Mouse (Mus musculus): ENCODE measurements around the gene Atf3. TPM values are rescaled to one million over a fixed set of nuclear protein-coding genes. Genes with fewer than 3 reads are reported as not detected.

The Atf3 gene
- polyA plus RNA-seq, 1 experiment from 2014 or later = 3.6 TPM

DNA sequence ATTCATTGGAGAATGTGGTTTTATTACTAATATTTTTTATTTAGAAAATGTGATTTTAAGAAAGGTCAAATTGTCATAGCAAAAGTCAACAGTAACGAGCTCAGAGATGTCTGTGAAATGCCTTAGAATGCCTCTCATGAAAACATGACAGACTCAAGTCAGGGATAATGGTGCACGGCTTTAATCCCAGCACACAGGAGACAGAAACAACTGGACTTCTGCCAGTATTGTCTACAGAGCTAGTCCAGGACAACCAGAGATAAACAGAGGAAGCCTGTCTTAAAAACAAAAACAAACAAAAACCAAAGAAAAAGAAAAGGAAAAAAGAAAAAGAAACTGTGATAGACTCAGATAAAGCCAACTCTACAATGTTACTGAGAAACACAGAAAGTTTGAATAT, 6.7 kb downstream of the Atf3 start:
- no peak overlapping the region for H3K4me2 ChIP-seq
- WGBS = 59% methylated on average over 2 of the region's 2 CpGs
- H3K4me1 ChIP-seq (replicated peaks; ENCODE audit: control insufficient read depth, insufficient read depth, low read length) = no peaks in the 10 kb centered on the region; the same call in 1 of the 2 replicates
- no peak for ATAC-seq (replicated peaks; ENCODE audit: low FRiP score)
- no peak overlapping the region for H3K4me3 ChIP-seq (ENCODE audit: low read depth, low read length)
- H3K27me3 ChIP-seq (replicated peaks; ENCODE audit: control insufficient read depth, insufficient read depth, low read length) = peaks cover 8% of the 10 kb centered on the region
- no peak overlapping the region for H3K27ac ChIP-seq (ENCODE audit: low read depth, low read length)
- no peaks in the 10 kb centered on the region for H3K36me3 ChIP-seq (ENCODE audit: control insufficient read depth, insufficient read depth, low read length)
- DNase-seq (ENCODE audit: low spot score) = no peak
- no peaks in the 10 kb centered on the region for H3K9me3 ChIP-seq (ENCODE audit: control insufficient read depth, low read length)
- H3K9ac ChIP-seq (ENCODE audit: low read depth, low read length) = no peak overlapping the region

DNA sequence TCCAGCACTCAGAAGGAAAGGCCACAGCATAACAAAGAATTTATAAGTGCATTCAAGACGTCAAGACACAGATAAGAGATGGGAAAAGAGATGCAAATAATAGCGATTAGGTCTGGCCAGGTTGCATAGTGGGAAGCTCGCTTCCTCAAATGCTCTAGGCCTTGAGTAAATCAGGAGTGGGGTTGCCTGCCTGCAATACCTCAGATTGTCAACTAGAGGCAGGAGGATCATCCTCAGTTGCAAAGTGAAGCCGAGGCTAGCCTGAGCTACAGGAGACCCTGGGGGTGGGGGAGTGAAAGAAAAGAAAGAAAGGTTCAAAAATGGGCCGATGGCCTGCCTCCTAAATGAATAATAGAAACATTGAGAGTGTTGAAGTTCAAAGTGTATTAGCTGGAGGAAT, 12.0 kb downstream of the Atf3 start:
- H3K4me3 ChIP-seq (ENCODE audit: low read depth, low read length) = no peak overlapping the region
- no peak overlapping the region for H3K4me2 ChIP-seq
- no peaks in the 10 kb centered on the region for H3K36me3 ChIP-seq (ENCODE audit: control insufficient read depth, insufficient read depth, low read length)
- DNase-seq (ENCODE audit: low spot score) (no peak), ATAC-seq (replicated peaks; ENCODE audit: low FRiP score) (no peak)
- no peaks in the 10 kb centered on the region for H3K4me1 ChIP-seq (replicated peaks; ENCODE audit: control insufficient read depth, insufficient read depth, low read length)
- H3K27me3 ChIP-seq (replicated peaks; ENCODE audit: control insufficient read depth, insufficient read depth, low read length) = no peaks in the 10 kb centered on the region; the same call in none of the 2 replicates
- no peak overlapping the region for H3K27ac ChIP-seq (ENCODE audit: low read depth, low read length)
- H3K9ac ChIP-seq (ENCODE audit: low read depth, low read length) = no peak overlapping the region
- no peaks in the 10 kb centered on the region for H3K9me3 ChIP-seq (ENCODE audit: control insufficient read depth, low read length)
- WGBS = 64% methylated on average over 5 of the region's 5 CpGs

DNA sequence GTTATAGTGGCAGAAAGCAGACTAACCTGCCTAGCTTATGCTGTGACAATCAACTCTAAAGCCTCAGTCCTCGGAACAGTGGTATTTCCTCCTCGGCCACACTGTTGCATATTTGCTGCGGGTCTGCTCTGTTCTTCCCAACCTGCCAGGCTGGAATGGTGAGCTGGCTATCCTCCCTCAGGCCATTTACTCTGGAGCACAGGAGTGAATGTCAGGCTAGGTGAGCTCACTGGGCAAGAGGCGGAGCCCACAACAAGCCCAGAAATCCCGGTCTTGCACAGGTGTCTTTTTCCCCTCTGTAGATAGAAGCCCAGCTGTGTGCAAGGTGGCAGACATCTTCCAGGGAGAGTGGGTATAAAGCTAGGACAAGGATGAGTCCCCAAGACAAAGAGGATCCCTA, 13.0 kb downstream of the Atf3 start:
- 58% methylated on average over 5 of the region's 5 CpGs for WGBS
- no peak overlapping the region for H3K9ac ChIP-seq (ENCODE audit: low read depth, low read length)

DNA sequence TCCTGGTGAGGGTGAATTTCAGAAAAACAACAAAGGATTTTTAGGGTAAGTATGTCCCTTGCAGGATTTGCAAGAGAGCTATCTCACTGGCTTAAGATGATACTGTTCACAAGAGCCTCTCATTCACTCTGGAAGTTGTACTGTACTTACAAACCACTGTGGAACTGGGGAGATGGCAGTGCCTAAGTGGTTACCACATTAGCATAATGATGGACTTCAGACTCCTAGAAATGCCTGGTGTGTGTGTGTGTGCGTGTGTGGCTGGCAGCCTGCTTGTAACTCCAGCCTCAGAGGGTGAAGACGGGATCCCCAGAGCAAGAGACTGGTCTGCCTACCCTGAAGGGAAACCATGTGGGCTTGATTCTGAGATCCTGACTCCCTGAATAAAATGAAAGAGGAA, 14.3 kb downstream of the Atf3 start:
- Histone ChIP-seq H3K4me3 (ENCODE audit: low read depth, low read length) (no peak overlapping the region), H3K4me2 (no peak overlapping the region), H3K9ac (ENCODE audit: low read depth, low read length) (no peak overlapping the region), H3K4me1 (replicated peaks; ENCODE audit: control insufficient read depth, insufficient read depth, low read length) (no peaks in the 10 kb centered on the region), H3K27ac (ENCODE audit: low read depth, low read length) (no peak overlapping the region), H3K36me3 (ENCODE audit: control insufficient read depth, insufficient read depth, low read length) (no peaks in the 10 kb centered on the region), H3K9me3 (ENCODE audit: control insufficient read depth, low read length) (no peaks in the 10 kb centered on the region), H3K27me3 (replicated peaks; ENCODE audit: control insufficient read depth, insufficient read depth, low read length) (no peaks in the 10 kb centered on the region; the same call in none of the 2 replicates)
- WGBS = 79% methylated on average over 2 of the region's 2 CpGs
- ATAC-seq (replicated peaks; ENCODE audit: low FRiP score) = no peak
- DNase-seq (ENCODE audit: low spot score) = no peak

More for the DNA sequence above, 13.0 kb downstream of the Atf3 start:
- DNase-seq (ENCODE audit: low spot score) (no peak), ATAC-seq (replicated peaks; ENCODE audit: low FRiP score) (no peak)
- H3K36me3 ChIP-seq (ENCODE audit: control insufficient read depth, insufficient read depth, low read length) = no peaks in the 10 kb centered on the region
- no peak overlapping the region for H3K4me2 ChIP-seq
- no peak overlapping the region for H3K27ac ChIP-seq (ENCODE audit: low read depth, low read length)
- no peak overlapping the region for H3K4me3 ChIP-seq (ENCODE audit: low read depth, low read length)
- no peaks in the 10 kb centered on the region; the same call in none of the 2 replicates for H3K27me3 ChIP-seq (replicated peaks; ENCODE audit: control insufficient read depth, insufficient read depth, low read length)
- no peaks in the 10 kb centered on the region for H3K9me3 ChIP-seq (ENCODE audit: control insufficient read depth, low read length)
- no peaks in the 10 kb centered on the region for H3K4me1 ChIP-seq (replicated peaks; ENCODE audit: control insufficient read depth, insufficient read depth, low read length)

DNA sequence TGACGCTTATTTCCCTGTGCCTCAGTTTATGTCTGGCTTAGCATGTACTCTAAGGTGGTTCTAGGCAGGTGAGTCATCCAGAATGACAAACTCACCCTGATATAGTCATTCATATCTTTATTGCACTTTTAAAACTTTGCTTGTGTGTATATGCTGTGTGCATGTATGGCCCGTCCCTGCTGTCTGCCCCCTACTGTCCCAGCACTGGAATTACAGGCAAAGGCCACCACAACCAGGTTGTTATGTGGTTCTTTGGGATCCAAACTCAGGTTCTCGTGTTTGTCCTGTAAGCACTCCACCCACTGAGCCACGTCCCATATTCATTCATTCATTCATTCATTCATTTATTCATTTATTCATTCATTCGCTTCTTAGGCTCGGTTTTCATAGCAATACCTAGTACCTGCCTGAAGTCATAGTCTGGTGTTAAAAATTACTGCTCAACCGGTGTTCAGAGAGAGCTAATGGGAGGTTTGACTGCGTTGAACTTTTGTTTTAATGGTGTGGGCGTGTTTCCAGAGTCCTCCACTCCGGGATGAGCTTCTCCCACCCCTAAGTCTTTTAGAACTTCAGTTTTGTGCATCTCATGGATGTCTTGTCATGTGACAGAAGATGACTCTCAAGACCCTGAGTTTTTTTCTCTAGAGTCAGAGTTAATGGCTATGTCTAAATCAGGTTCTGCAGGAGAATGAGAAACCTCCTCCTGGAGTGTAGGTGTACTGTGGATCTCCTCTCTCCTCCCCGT, 15.5 kb downstream of the Atf3 start:
- Histone ChIP-seq H3K27me3 (replicated peaks; ENCODE audit: control insufficient read depth, insufficient read depth, low read length) (no peaks in the 10 kb centered on the region; the same call in none of the 2 replicates), H3K4me1 (replicated peaks; ENCODE audit: control insufficient read depth, insufficient read depth, low read length) (no peaks in the 10 kb centered on the region), H3K9ac (ENCODE audit: low read depth, low read length) (no peak overlapping the region), H3K27ac (ENCODE audit: low read depth, low read length) (no peak overlapping the region), H3K4me2 (no peak overlapping the region), H3K4me3 (ENCODE audit: low read depth, low read length) (no peak overlapping the region), H3K36me3 (ENCODE audit: control insufficient read depth, insufficient read depth, low read length) (no peaks in the 10 kb centered on the region), H3K9me3 (ENCODE audit: control insufficient read depth, low read length) (no peaks in the 10 kb centered on the region)
- ATAC-seq (replicated peaks; ENCODE audit: low FRiP score) (no peak), DNase-seq (ENCODE audit: low spot score) (no peak)
- WGBS = 77% methylated on average over 11 of the region's 11 CpGs

DNA sequence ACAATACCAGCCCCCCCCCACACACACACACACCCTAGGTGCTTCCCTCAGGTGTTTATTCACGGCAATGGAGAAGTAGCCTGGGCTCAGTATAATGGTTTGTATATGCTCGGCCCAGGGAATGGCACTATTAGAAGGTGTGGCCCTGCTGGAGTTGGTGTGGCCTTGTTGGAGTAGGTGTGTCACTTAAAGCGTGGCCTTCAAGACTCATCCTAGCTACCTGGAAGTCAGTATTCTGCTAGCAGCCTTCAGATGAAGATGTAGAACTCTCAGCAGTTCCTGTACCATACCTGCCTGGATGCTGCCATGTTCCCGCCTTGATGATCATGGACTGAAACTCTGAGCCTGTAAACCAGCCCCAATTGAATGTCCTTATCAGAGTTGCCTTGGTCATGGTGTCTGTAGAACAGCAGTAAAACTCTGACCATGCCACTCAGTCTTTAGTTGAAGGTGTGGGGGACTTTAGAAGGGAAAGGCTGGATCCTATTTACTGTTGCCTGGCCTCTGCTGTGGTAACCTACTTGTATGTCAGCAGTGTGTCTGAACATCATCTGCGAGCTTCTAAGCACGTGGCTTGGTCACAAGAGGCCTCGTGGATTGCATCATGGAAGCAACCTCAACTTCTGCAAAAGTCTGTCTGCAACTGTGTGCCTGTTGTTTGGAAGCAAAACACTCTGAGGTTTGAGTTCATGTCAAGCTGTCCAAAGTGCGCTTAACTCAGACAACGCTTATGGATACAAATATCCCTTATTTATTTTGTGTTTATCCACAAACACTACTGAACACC, 16.8 kb downstream of the Atf3 start:
- Histone ChIP-seq H3K9ac (ENCODE audit: low read depth, low read length) (no peak overlapping the region), H3K4me2 (no peak overlapping the region), H3K9me3 (ENCODE audit: control insufficient read depth, low read length) (no peaks in the 10 kb centered on the region), H3K27ac (ENCODE audit: low read depth, low read length) (no peak overlapping the region), H3K4me3 (ENCODE audit: low read depth, low read length) (no peak overlapping the region), H3K4me1 (replicated peaks; ENCODE audit: control insufficient read depth, insufficient read depth, low read length) (no peaks in the 10 kb centered on the region), H3K36me3 (ENCODE audit: control insufficient read depth, insufficient read depth, low read length) (no peaks in the 10 kb centered on the region), H3K27me3 (replicated peaks; ENCODE audit: control insufficient read depth, insufficient read depth, low read length) (no peaks in the 10 kb centered on the region; the same call in none of the 2 replicates)
- WGBS = 68% methylated on average over 9 of the region's 9 CpGs
- no peak for DNase-seq (ENCODE audit: low spot score)
- no peak for ATAC-seq (replicated peaks; ENCODE audit: low FRiP score)

DNA sequence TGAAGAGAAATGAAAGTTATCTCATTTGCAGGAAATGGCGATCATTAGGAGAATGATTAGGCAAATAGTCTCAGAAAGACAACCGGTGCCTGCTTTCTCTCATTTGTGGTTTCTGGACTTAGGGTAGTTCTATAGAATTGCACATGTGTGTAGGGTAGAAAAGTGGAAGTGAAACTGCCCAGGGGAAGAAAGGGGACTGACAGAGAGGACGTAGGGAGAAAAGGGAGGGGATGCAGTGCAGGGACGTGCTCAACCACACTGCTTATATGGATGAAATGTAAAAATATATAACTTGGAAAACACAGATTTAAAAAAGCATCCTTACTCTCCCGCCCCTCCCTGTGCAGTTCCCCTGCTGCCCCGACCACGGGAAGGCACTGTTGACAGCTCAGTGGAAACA, 19.9 kb downstream of the Atf3 start:
- Histone ChIP-seq H3K9ac (ENCODE audit: low read depth, low read length) (no peak overlapping the region), H3K9me3 (ENCODE audit: control insufficient read depth, low read length) (no peaks in the 10 kb centered on the region), H3K27me3 (replicated peaks; ENCODE audit: control insufficient read depth, insufficient read depth, low read length) (peaks cover 6% of the 10 kb centered on the region), H3K4me1 (replicated peaks; ENCODE audit: control insufficient read depth, insufficient read depth, low read length) (no peaks in the 10 kb centered on the region), H3K4me2 (no peak overlapping the region), H3K27ac (ENCODE audit: low read depth, low read length) (no peak overlapping the region), H3K4me3 (ENCODE audit: low read depth, low read length) (no peak overlapping the region), H3K36me3 (ENCODE audit: control insufficient read depth, insufficient read depth, low read length) (no peaks in the 10 kb centered on the region)
- no peak for ATAC-seq (replicated peaks; ENCODE audit: low FRiP score)
- 35% methylated on average over 7 of the region's 7 CpGs for WGBS
- DNase-seq (ENCODE audit: low spot score) = no peak

DNA sequence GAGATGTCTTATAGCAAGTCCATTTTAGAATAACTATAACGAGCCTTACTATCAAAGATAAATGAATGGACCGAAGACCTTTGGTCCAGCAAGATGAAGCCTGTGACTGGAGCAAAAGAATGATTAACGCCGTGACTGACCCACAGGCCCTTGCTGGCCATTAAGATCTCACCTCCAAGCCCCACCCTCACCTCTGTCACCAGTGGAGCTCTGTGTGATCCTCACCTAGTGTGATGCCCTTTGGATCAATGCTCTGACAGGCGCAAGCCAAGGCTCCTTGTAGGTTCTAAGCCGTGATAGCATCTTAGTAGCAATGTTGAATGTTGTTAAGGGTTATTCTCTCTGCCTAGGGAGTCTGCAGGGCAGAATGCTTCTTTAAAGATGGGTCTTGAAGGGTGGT, 21.8 kb downstream of the Atf3 start:
- H3K4me1 ChIP-seq (replicated peaks; ENCODE audit: control insufficient read depth, insufficient read depth, low read length) = no peaks in the 10 kb centered on the region
- DNase-seq (ENCODE audit: low spot score) (no peak), ATAC-seq (replicated peaks; ENCODE audit: low FRiP score) (no peak)
- no peak overlapping the region for H3K9ac ChIP-seq (ENCODE audit: low read depth, low read length)
- no peak overlapping the region for H3K27ac ChIP-seq (ENCODE audit: low read depth, low read length)
- WGBS = 84% methylated on average over 6 of the region's 6 CpGs
- H3K36me3 ChIP-seq (ENCODE audit: control insufficient read depth, insufficient read depth, low read length) = no peaks in the 10 kb centered on the region
- peaks cover 21% of the 10 kb centered on the region for H3K27me3 ChIP-seq (replicated peaks; ENCODE audit: control insufficient read depth, insufficient read depth, low read length)
- no peak overlapping the region for H3K4me3 ChIP-seq (ENCODE audit: low read depth, low read length)
- no peaks in the 10 kb centered on the region for H3K9me3 ChIP-seq (ENCODE audit: control insufficient read depth, low read length)
- H3K4me2 ChIP-seq = no peak overlapping the region
